Mouse (Mus musculus): ENCODE data around the gene Pikfyve.
A peak's percentile ranks its signal among the peaks of the same experiment; 100 is the strongest.

GRCm38 (mm10) chr1:65179634-65180249 lies 6.7 kb upstream of the Pikfyve start:
- TF ChIP-seq CTCF (IDR thresholded peaks at IDR 0.05; ENCODE audit: insufficient read depth, low read length) (peak; percentile 1; the same call in 1 of the 2 replicates), POLR2A (IDR thresholded peaks at IDR 0.05; ENCODE audit: borderline replicate concordance, extremely low read depth, low read depth, low read length) (no peak)

Data from lung, adult 2 months (tissue).